Mouse (Mus musculus): Measurements from ENCODE around the gene Dbil5.
A peak's percentile ranks its signal among the peaks of the same experiment; 100 is the strongest.

DNA sequence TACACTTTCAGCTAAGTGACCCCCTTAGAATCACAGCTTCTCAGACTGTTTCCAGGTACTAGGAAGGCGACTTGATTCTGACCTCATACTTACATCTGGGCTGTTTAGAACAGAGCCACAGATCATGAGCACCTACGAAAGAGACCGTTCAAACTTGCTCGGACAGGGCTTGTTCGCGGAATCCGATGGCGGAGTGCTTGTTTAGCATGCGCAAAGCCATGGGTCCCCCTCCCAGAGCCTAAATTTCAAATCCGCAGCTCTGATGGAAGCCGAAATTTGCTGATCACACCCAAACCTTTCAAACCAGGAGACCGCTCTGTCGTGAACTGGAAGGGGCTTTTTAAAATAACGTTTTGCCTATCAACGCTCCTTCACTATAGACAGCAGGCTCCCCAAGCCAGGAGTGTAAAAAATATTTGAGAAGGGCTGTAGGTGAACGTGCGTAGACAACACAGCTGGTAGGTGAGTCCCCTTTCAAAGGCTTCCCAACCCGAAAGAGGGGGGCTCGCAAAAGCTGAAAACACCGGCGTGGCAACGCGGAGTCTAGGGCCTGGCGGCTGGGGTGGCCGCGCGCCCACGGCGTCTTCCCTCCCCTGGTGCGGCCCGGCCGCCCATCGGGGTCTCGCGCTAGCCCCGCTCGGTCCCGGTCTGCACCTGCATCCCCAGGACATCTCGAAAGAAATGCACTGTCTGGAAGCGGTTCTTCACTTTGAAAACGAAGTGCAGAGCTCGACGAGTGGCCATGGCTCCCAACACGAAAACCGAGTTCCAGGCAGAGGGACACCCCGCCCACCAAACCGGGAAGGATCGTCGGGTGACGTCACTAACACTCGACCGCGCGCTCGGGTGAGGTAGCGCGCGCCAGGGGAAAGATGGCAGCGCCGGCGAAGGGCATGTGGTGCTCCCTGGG is 25.7 kb downstream of the Dbil5 start, which contains the start of the genes Mrm3 and Glod4:
- TF ChIP-seq CTCF (IDR thresholded peaks at IDR 0.05; ENCODE audit: insufficient read depth, low read length) (no peak), POLR2A (IDR thresholded peaks at IDR 0.05; ENCODE audit: borderline replicate concordance, extremely low read depth, low read depth, low read length) (peak; percentile 75; the same call in 1 of the 2 replicates)
